Mouse (Mus musculus): Measurements from ENCODE around the gene C130050O18Rik.
"Not testable (repeated sequence)": the region's sequence is repeated elsewhere in the genome, so short reads cannot be mapped to it uniquely, and the experiment has no call there.

The C130050O18Rik gene

GRCm38 (mm10) chr5:139388195-139388570, 16.9 kb upstream of the C130050O18Rik start:
- no peaks in the 10 kb centered on the region for H3K27me3 ChIP-seq (ENCODE audit: control insufficient read depth, insufficient read depth, low read length, poor library complexity, severe bottlenecking)
- DNase-seq (ENCODE audit: low read depth, low spot score) = no peak
- peaks cover 4% of the 10 kb centered on the region for H3K36me3 ChIP-seq (ENCODE audit: control insufficient read depth, insufficient read depth, low read length, poor library complexity, severe bottlenecking)

GRCm38 (mm10) chr5:139388694-139389675, 16.1 kb upstream of the C130050O18Rik start:
- Histone ChIP-seq H3K27me3 (ENCODE audit: control insufficient read depth, insufficient read depth, low read length, poor library complexity, severe bottlenecking) (no peaks in the 10 kb centered on the region), H3K36me3 (ENCODE audit: control insufficient read depth, insufficient read depth, low read length, poor library complexity, severe bottlenecking) (peaks cover 4% of the 10 kb centered on the region)
- no peak for DNase-seq (ENCODE audit: low read depth, low spot score)

- H3K27me3 ChIP-seq (ENCODE audit: control insufficient read depth, insufficient read depth, low read length, poor library complexity, severe bottlenecking) = no peaks in the 10 kb centered on the region
- DNase-seq (ENCODE audit: low read depth, low spot score) = no peak
- peaks cover 4% of the 10 kb centered on the region for H3K36me3 ChIP-seq (ENCODE audit: control insufficient read depth, insufficient read depth, low read length, poor library complexity, severe bottlenecking)
Observed at GRCm38 (mm10) chr5:139389676-139390061, 15.4 kb upstream of the C130050O18Rik start.

GRCm38 (mm10) chr5:139390324-139391119, 14.6 kb upstream of the C130050O18Rik start:
- DNase-seq (ENCODE audit: low read depth, low spot score); H3K27me3 ChIP-seq (ENCODE audit: control insufficient read depth, insufficient read depth, low read length, poor library complexity, severe bottlenecking): not testable (repeated sequence)

GRCm38 (mm10) chr5:139391309-139391990, 13.6 kb upstream of the C130050O18Rik start:
- Histone ChIP-seq H3K27me3 (ENCODE audit: control insufficient read depth, insufficient read depth, low read length, poor library complexity, severe bottlenecking) (no peaks in the 10 kb centered on the region), H3K36me3 (ENCODE audit: control insufficient read depth, insufficient read depth, low read length, poor library complexity, severe bottlenecking) (peaks cover 7% of the 10 kb centered on the region)
- no peak for DNase-seq (ENCODE audit: low read depth, low spot score)

More at GRCm38 (mm10) chr5:139390324-139391119, 14.6 kb upstream of the C130050O18Rik start:
- H3K36me3 ChIP-seq (ENCODE audit: control insufficient read depth, insufficient read depth, low read length, poor library complexity, severe bottlenecking) = not testable (repeated sequence)

- no peak for DNase-seq (ENCODE audit: low read depth, low spot score)
- no peaks in the 10 kb centered on the region for H3K27me3 ChIP-seq (ENCODE audit: control insufficient read depth, insufficient read depth, low read length, poor library complexity, severe bottlenecking)
Observed at GRCm38 (mm10) chr5:139392219-139393196, 12.6 kb upstream of the C130050O18Rik start.

GRCm38 (mm10) chr5:139393197-139393588, 11.9 kb upstream of the C130050O18Rik start:
- H3K27me3 ChIP-seq (ENCODE audit: control insufficient read depth, insufficient read depth, low read length, poor library complexity, severe bottlenecking) = no peaks in the 10 kb centered on the region
- H3K36me3 ChIP-seq (ENCODE audit: control insufficient read depth, insufficient read depth, low read length, poor library complexity, severe bottlenecking) = peaks cover 7% of the 10 kb centered on the region
- no peak for DNase-seq (ENCODE audit: low read depth, low spot score)

More at GRCm38 (mm10) chr5:139392219-139393196, 12.6 kb upstream of the C130050O18Rik start:
- peaks cover 7% of the 10 kb centered on the region for H3K36me3 ChIP-seq (ENCODE audit: control insufficient read depth, insufficient read depth, low read length, poor library complexity, severe bottlenecking)

GRCm38 (mm10) chr5:139394399-139394798, 10.7 kb upstream of the C130050O18Rik start:
- Histone ChIP-seq H3K36me3 (ENCODE audit: control insufficient read depth, insufficient read depth, low read length, poor library complexity, severe bottlenecking) (peaks cover 7% of the 10 kb centered on the region), H3K27me3 (ENCODE audit: control insufficient read depth, insufficient read depth, low read length, poor library complexity, severe bottlenecking) (no peaks in the 10 kb centered on the region)
- DNase-seq (ENCODE audit: low read depth, low spot score) = no peak

- H3K36me3 ChIP-seq (ENCODE audit: control insufficient read depth, insufficient read depth, low read length, poor library complexity, severe bottlenecking) = peaks cover 7% of the 10 kb centered on the region
- H3K27me3 ChIP-seq (ENCODE audit: control insufficient read depth, insufficient read depth, low read length, poor library complexity, severe bottlenecking) = no peaks in the 10 kb centered on the region
- no peak for DNase-seq (ENCODE audit: low read depth, low spot score)
Observed at GRCm38 (mm10) chr5:139395528-139395927, 9.6 kb upstream of the C130050O18Rik start.

- DNase-seq (ENCODE audit: low read depth, low spot score) = peak; percentile 37
- Histone ChIP-seq H3K36me3 (ENCODE audit: control insufficient read depth, insufficient read depth, low read length, poor library complexity, severe bottlenecking) (peaks cover 7% of the 10 kb centered on the region), H3K27me3 (ENCODE audit: control insufficient read depth, insufficient read depth, low read length, poor library complexity, severe bottlenecking) (no peaks in the 10 kb centered on the region)
Observed at GRCm38 (mm10) chr5:139397359-139397916, 7.6 kb upstream of the C130050O18Rik start.

GRCm38 (mm10) chr5:139397959-139398753, 6.9 kb upstream of the C130050O18Rik start:
- no peaks in the 10 kb centered on the region for H3K27me3 ChIP-seq (ENCODE audit: control insufficient read depth, insufficient read depth, low read length, poor library complexity, severe bottlenecking)
- peak; percentile 93 for DNase-seq (ENCODE audit: low read depth, low spot score)
- H3K36me3 ChIP-seq (ENCODE audit: control insufficient read depth, insufficient read depth, low read length, poor library complexity, severe bottlenecking) = peaks cover 4% of the 10 kb centered on the region

- Histone ChIP-seq H3K36me3 (ENCODE audit: control insufficient read depth, insufficient read depth, low read length, poor library complexity, severe bottlenecking) (peaks cover 3% of the 10 kb centered on the region), H3K27me3 (ENCODE audit: control insufficient read depth, insufficient read depth, low read length, poor library complexity, severe bottlenecking) (no peaks in the 10 kb centered on the region)
- no peak for DNase-seq (ENCODE audit: low read depth, low spot score)
Observed at GRCm38 (mm10) chr5:139398786-139399185, 6.3 kb upstream of the C130050O18Rik start.

GRCm38 (mm10) chr5:139399991-139400390, 5.1 kb upstream of the C130050O18Rik start:
- H3K27me3 ChIP-seq (ENCODE audit: control insufficient read depth, insufficient read depth, low read length, poor library complexity, severe bottlenecking) = no peaks in the 10 kb centered on the region
- no peak for DNase-seq (ENCODE audit: low read depth, low spot score)
- peaks cover under 1% of the 10 kb centered on the region; the same call in 1 of the 2 replicates for H3K36me3 ChIP-seq (ENCODE audit: control insufficient read depth, insufficient read depth, low read length, poor library complexity, severe bottlenecking)
